Mouse (Mus musculus) c-Kit-positive CD71-positive TER-119-positive erythroid progenitor cells, embryonic 14.5 days (primary cell): Measurements from ENCODE around the gene Ddx3x.
A peak's percentile ranks its signal among the peaks of the same experiment; 100 is the strongest.
"Not testable (repeated sequence)": the region's sequence is repeated elsewhere in the genome, so short reads cannot be mapped to it uniquely, and the experiment has no call there.

Source experiments
- DNase-seq: peaks from one replicate; pipeline ENCODE4 v3.0.0-alpha.2; 2013; ENCODE audit warnings: low spot score

Ddx3x gene

DNA sequence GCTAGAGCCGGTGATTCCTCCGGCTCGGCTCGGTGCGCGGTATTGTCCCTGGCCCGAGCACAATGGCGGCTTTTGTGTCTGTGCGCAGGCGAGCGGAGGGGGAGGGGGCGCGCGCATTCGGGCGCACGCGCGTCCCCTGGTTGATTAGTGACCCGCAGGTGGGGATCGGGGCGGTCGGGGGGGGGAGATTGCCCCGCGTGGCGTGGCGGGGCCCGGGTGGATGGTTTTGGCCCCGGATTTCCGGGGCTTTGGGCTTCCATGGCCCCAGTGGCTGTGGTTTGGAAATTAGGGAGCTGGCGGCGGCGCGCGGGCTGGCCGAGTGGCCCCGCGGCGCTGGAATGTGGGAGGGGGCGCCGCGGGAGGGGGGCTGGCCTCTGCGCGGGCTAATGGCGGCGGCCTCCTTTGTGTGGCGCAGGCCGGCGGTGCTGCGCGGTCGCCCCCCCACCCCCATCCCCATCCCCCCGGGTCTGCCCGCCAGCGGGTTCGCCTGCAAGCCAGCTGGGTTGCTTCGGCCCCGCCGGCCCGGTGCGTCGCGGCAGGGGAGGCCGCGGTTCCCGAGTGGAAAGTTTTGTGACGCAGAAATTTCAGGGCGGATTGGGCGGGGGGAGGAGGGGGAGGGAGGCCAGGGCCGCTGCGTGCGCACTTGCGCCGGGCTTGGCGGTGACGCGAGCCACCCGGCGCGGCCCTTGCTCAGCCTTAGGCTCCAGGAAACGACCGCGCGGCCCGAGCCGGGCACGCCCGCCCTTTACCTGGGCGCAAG is 739 bp downstream of the Ddx3x start:
- peak; percentile 61 for DNase-seq

- DNase-seq = no peak
Observed at GRCm38 (mm10) chrX:13282089-13282850, 1.5 kb downstream of the Ddx3x start.

DNA sequence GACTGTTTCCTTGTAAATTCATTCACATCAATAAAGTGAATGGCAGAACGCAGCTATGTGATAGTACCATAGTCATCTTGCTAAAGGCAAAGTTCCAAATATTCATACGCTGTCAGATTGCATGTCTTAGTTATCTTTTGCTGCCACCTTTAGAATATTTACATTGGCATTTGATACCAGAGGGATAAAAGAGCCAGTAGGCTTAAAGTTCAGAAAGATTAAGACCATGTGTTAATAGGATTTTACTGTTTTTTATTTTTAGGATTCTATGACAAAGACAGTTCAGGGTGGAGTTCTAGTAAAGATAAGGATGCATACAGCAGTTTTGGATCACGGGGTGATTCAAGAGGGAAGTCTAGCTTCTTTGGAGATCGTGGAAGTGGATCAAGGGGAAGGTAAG is 5.0 kb downstream of the Ddx3x start:
- no peak for DNase-seq

DNA sequence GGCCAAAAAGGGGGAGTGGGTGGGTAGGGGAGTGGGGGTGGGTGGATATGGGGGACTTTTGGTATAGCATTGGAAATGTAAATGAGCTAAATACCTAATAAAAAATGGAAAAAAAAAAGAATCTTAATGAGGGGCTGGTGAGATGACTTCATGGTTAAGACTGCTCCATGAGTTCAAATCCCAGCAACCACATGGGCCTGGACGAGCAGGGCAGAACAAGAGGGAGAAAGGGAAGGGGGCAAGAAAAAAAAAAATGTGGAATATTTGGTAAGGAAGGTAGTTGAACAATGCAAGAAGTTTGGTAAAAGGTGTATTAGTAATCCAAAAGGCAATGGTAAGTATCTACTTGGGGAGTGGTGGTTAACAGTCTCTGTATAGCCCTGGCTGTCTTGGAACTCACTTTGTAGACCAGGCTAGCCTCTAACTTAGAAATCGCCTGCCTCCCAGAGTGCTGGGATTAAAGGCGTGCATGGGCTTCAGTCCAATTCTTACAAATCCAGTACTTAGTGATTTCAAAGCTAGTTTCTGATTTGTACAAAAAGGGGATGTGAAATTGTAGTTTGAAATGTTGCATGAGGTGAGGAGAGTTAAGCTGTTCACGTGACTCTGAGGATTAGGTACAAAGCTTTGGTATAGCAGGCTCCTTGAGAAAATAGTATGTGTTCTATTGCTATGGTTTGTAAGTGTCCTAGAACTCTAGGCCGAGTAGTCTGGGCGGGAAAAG is 13.9 kb downstream of the Ddx3x start:
- no peak for DNase-seq

GRCm38 (mm10) chrX:13295229-13295571 is 14.4 kb downstream of the Ddx3x start:
- DNase-seq = no peak

GRCm38 (mm10) chrX:13296241-13296640 is 15.5 kb downstream of the Ddx3x start:
- not testable (repeated sequence) for DNase-seq

DNA sequence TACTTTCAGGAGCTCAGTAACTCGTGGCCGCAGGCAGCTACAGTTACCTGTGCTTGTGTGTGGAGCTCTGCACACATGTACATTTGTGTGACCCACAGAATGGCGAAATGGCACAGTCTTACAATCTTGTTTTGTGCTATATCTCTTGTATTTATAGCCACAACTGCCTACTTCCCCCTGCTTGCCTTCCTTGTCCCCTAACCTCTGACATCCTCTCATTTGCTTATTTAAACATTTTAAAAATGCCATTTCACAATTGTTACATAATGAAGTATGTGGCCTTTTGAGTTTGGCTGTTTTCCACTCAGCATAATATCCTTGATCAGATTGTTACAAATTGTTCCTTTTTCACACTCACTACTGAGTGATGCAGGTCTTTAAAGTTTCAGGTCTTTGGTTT is 25.4 kb downstream of the Ddx3x start:
- DNase-seq = no peak

- DNase-seq = no peak
Observed at GRCm38 (mm10) chrX:13311396-13311795, 30.6 kb downstream of the Ddx3x start.

DNA sequence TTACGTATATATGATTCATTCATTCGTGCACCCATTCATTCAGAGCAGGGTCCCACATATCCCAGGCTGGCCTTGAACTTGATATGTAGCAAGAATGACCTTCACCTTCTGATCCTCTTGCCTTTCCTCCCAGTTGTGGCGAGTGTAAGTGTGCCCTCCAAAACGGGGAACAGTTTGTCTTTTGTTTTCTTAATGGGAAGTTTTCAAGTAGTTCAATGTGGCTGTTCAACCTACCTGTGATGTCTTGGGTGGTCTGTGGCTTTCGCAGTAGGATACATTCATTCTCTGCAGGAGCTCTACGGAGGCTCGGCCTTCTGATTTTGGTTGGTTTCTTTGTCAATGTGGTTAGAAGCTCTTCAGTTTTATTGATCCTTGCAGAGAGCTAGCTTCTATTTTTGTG is 48.8 kb downstream of the Ddx3x start:
- DNase-seq = no peak
